Mouse (Mus musculus) adipocyte (in vitro differentiated cells): ENCODE data around the gene Vmn1r7.
A peak's percentile ranks its signal among the peaks of the same experiment; 100 is the strongest.
"Not testable (repeated sequence)": the region's sequence is repeated elsewhere in the genome, so short reads cannot be mapped to it uniquely, and the experiment has no call there.

ENCODE experiments used
- DNase-seq: peaks from one replicate; pipeline ENCODE4 v3.0.0-alpha.2; 2016; ENCODE audit warnings: low spot score

Vmn1r7 gene

GRCm38 (mm10) chr6:57025224-57025623 is at the start of gene Vmn1r7:
TSS of gene Vmn1r7 (minus strand) at chr6:57025324.
- DNase-seq, result not testable (repeated sequence)

- no peak for DNase-seq
Measured at GRCm38 (mm10) chr6:57066487-57066886, 41.4 kb upstream of the Vmn1r7 start, which contains the start of gene Vmn1r9. TSS of gene Vmn1r9 (plus strand) at chr6:57066787.

GRCm38 (mm10) chr6:57063730-57064129 is 38.6 kb upstream of the Vmn1r7 start:
- DNase-seq, result peak; percentile 37

- no peak for DNase-seq
Measured at GRCm38 (mm10) chr6:57034674-57035073, 9.6 kb upstream of the Vmn1r7 start.

GRCm38 (mm10) chr6:57031984-57032383 is 6.9 kb upstream of the Vmn1r7 start, which contains the start of gene Vmn1r8:
TSS of gene Vmn1r8 (plus strand) at chr6:57032284.
- DNase-seq, result no peak

- DNase-seq, result no peak
Measured at GRCm38 (mm10) chr6:56996943-56997342, 28.2 kb downstream of the Vmn1r7 start, which contains the start of gene Vmn1r6. TSS of gene Vmn1r6 (plus strand) at chr6:56997243.
